Mouse (Mus musculus) layer of hippocampus, adult 2 months (tissue): ENCODE measurements around the gene Sh3bgrl3. TPM values are rescaled to one million over a fixed set of nuclear protein-coding genes. Genes with fewer than 3 reads are reported as not detected.

ENCODE experiments used
- DNase-seq, 2 experiments: peaks; one replicate each; pipeline ENCODE4 v3.0.0; 2022; ENCODE audit warnings: low spot score in 2 of 2
- H3K27ac ChIP-seq: fragments of 200-600 bp; 2 replicates; pipeline ENCODE4 v1.8.1; 2022
- H3K4me3 ChIP-seq: fragments of 200-600 bp; 2 replicates; pipeline ENCODE4 v1.8.1; 2022; ENCODE audit warnings: mild to moderate bottlenecking
- CTCF ChIP-seq: fragments of 200-600 bp; conservative IDR thresholded peaks from 2 replicates; pipeline ENCODE4 v1.8.1; 2022; ENCODE audit warnings: antibody characterized with exemption, mild to moderate bottlenecking, moderate library complexity
- total RNA-seq, 2 experiments: library from RNA; stranded (reverse); gene quantifications; 2 replicates each; pipeline ENCODE4 v1.2.3; 2021

Gene Sh3bgrl3
- total RNA-seq, 2 experiments from 2014 or later = 257 to 267 TPM

- Histone ChIP-seq H3K4me3 (no peak overlapping the region), H3K27ac (no peak overlapping the region)
- TF ChIP-seq CTCF = no peak
- no peak for DNase-seq
Measured at GRCm38 (mm10) chr4:134116501-134116900, 12.1 kb downstream of the Sh3bgrl3 start.

- no peak overlapping the region for H3K4me3 ChIP-seq
- no peak overlapping the region for H3K27ac ChIP-seq
- no peak for TF ChIP-seq CTCF
- DNase-seq = no peak
Measured at GRCm38 (mm10) chr4:134115215-134116144, 13.1 kb downstream of the Sh3bgrl3 start.

- DNase-seq = no peak
- no peak overlapping the region for H3K4me3 ChIP-seq
- no peak for TF ChIP-seq CTCF
- no peak overlapping the region for H3K27ac ChIP-seq
Measured at GRCm38 (mm10) chr4:134114038-134114437, 14.6 kb downstream of the Sh3bgrl3 start.

- no peak overlapping the region for H3K4me3 ChIP-seq
- no peak overlapping the region for H3K27ac ChIP-seq
- no peak for TF ChIP-seq CTCF
- DNase-seq = no peak
Measured at GRCm38 (mm10) chr4:134113356-134113994, 15.1 kb downstream of the Sh3bgrl3 start.

- H3K27ac ChIP-seq = no peak overlapping the region
- no peak for DNase-seq
- no peak for TF ChIP-seq CTCF
- H3K4me3 ChIP-seq = no peak overlapping the region
Measured at GRCm38 (mm10) chr4:134112403-134112802, 16.2 kb downstream of the Sh3bgrl3 start.

- TF ChIP-seq CTCF = no peak
- Histone ChIP-seq H3K27ac (no peak overlapping the region), H3K4me3 (no peak overlapping the region)
- no peak for DNase-seq
Measured at GRCm38 (mm10) chr4:134110653-134111052, 17.9 kb downstream of the Sh3bgrl3 start.

GRCm38 (mm10) chr4:134108196-134108595 lies 20.4 kb downstream of the Sh3bgrl3 start:
- H3K27ac ChIP-seq = peak overlapping the region; percentile 87
- TF ChIP-seq CTCF = no peak
- no peak for DNase-seq
- no peak overlapping the region for H3K4me3 ChIP-seq

- Histone ChIP-seq H3K4me3 (no peak overlapping the region), H3K27ac (peak overlapping the region; percentile 87)
- DNase-seq = peak in 1 of 2 experiments; percentile 61
- TF ChIP-seq CTCF = no peak
Measured at GRCm38 (mm10) chr4:134107730-134108129, 20.9 kb downstream of the Sh3bgrl3 start.

GRCm38 (mm10) chr4:134106105-134106504 lies 22.5 kb downstream of the Sh3bgrl3 start:
- Histone ChIP-seq H3K4me3 (no peak overlapping the region), H3K27ac (no peak overlapping the region)
- no peak for TF ChIP-seq CTCF
- no peak for DNase-seq

- peak overlapping the region; percentile 82 for H3K4me3 ChIP-seq
- H3K27ac ChIP-seq = peak overlapping the region; percentile 84
- TF ChIP-seq CTCF = no peak
- DNase-seq = no peak
Measured at GRCm38 (mm10) chr4:134102742-134103119, 25.9 kb downstream of the Sh3bgrl3 start.

- peak; percentile 87 to 94 for DNase-seq
- peak within 1 kb of the TSS; percentile 84 for H3K27ac ChIP-seq
- H3K4me3 ChIP-seq = peak within 1 kb of the TSS; percentile 82
- no peak for TF ChIP-seq CTCF
Measured at GRCm38 (mm10) chr4:134101979-134102741, 26.4 kb downstream of the Sh3bgrl3 start, which contains the start of gene Ubxn11. Ubxn11 (plus strand) TSS chr4:134102570.

GRCm38 (mm10) chr4:134100245-134100644 lies 28.3 kb downstream of the Sh3bgrl3 start:
- H3K4me3 ChIP-seq = no peak overlapping the region
- DNase-seq = no peak
- TF ChIP-seq CTCF = no peak
- no peak overlapping the region for H3K27ac ChIP-seq

- TF ChIP-seq CTCF = no peak
- no peak overlapping the region for H3K4me3 ChIP-seq
- no peak for DNase-seq
- no peak overlapping the region for H3K27ac ChIP-seq
Measured at GRCm38 (mm10) chr4:134098628-134099027, 30.0 kb downstream of the Sh3bgrl3 start.
